Mouse (Mus musculus) E14TG2a.4 (cell line): Measurements from ENCODE around the gene Sycp2.

ENCODE experiments used
- CTCF ChIP-seq: conservative IDR thresholded peaks from 2 replicates; pipeline ENCODE4 v1.5.1; 2014; ENCODE audit warnings: low read length
- NANOG ChIP-seq: IDR thresholded peaks from 2 replicates; pipeline ENCODE4 v1.6.1; 2014; ENCODE audit warnings: borderline replicate concordance, low read length, mixed read lengths
- POU5F1 ChIP-seq: IDR thresholded peaks from 2 replicates; pipeline ENCODE4 v1.6.1; 2014; ENCODE audit warnings: low read length, borderline replicate concordance

DNA sequence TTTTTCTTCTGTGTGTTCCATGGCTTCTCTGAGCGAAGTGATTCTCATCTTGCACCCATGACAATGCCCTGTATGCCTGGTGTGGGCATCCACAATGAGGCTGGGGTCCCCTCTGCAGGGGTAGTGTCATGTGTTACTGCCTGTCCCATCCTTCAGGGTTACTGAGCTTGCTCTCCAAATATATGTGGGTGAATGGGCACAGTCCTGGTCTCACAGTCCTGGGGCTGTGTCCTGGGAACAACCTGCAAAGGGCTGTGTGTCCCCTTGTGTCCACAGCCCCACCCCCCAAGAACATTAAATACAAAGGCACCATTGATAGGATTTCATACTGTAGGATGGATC is 103.3 kb downstream of the Sycp2 start:
- no peak for TF ChIP-seq POU5F1
- no peak for TF ChIP-seq CTCF
- TF ChIP-seq NANOG = no peak
